Mouse (Mus musculus): Measurements from ENCODE around the gene Rsrp1.
"Not testable (repeated sequence)": the region's sequence is repeated elsewhere in the genome, so short reads cannot be mapped to it uniquely, and the experiment has no call there.

Gene Rsrp1

GRCm38 (mm10) chr4:134923258-134924018 lies at the start of gene Rsrp1:
Gene Rsrp1 (plus strand): TSS chr4:134923592.
- peak; percentile 99 for DNase-seq (ENCODE audit: low read depth, low spot score)

GRCm38 (mm10) chr4:134876171-134876570 lies 47.2 kb upstream of the Rsrp1 start:
- peak; percentile 45 for DNase-seq (ENCODE audit: low read depth, low spot score)

GRCm38 (mm10) chr4:134879410-134879981 lies 43.9 kb upstream of the Rsrp1 start:
- DNase-seq (ENCODE audit: low read depth, low spot score) = peak; percentile 75

GRCm38 (mm10) chr4:134880041-134880440 lies 43.4 kb upstream of the Rsrp1 start:
- peak; percentile 71 for DNase-seq (ENCODE audit: low read depth, low spot score)

- peak; percentile 85 for DNase-seq (ENCODE audit: low read depth, low spot score)
These were observed 40.1 kb upstream of the Rsrp1 start for GRCm38 (mm10) chr4:134883266-134883665.

GRCm38 (mm10) chr4:134883808-134884207 lies 39.6 kb upstream of the Rsrp1 start:
- no peak for DNase-seq (ENCODE audit: low read depth, low spot score)

- no peak for DNase-seq (ENCODE audit: low read depth, low spot score)
These were observed 39.0 kb upstream of the Rsrp1 start for GRCm38 (mm10) chr4:134884364-134884763.

GRCm38 (mm10) chr4:134892096-134892495 lies 31.3 kb upstream of the Rsrp1 start:
- DNase-seq (ENCODE audit: low read depth, low spot score) = no peak

- no peak for DNase-seq (ENCODE audit: low read depth, low spot score)
These were observed 26.1 kb upstream of the Rsrp1 start for GRCm38 (mm10) chr4:134897256-134897655.

- no peak for DNase-seq (ENCODE audit: low read depth, low spot score)
These were observed 22.3 kb upstream of the Rsrp1 start for GRCm38 (mm10) chr4:134901126-134901525.

- no peak for DNase-seq (ENCODE audit: low read depth, low spot score)
These were observed 20.3 kb upstream of the Rsrp1 start for GRCm38 (mm10) chr4:134903046-134903445.

GRCm38 (mm10) chr4:134911406-134911805 lies 12.0 kb upstream of the Rsrp1 start:
- DNase-seq (ENCODE audit: low read depth, low spot score) = not testable (repeated sequence)

GRCm38 (mm10) chr4:134913413-134913812 lies 10.0 kb upstream of the Rsrp1 start:
- peak; percentile 84 for DNase-seq (ENCODE audit: low read depth, low spot score)

GRCm38 (mm10) chr4:134914122-134914863 lies 9.1 kb upstream of the Rsrp1 start:
- no peak for DNase-seq (ENCODE audit: low read depth, low spot score)

- DNase-seq (ENCODE audit: low read depth, low spot score) = peak; percentile 97
These were observed 8.6 kb upstream of the Rsrp1 start, which contains the start of gene Tmem50a for GRCm38 (mm10) chr4:134914864-134915209. Gene Tmem50a (minus strand): TSS chr4:134915024.

- DNase-seq (ENCODE audit: low read depth, low spot score) = no peak
These were observed 8.0 kb upstream of the Rsrp1 start for GRCm38 (mm10) chr4:134915223-134916050.

- no peak for DNase-seq (ENCODE audit: low read depth, low spot score)
These were observed 6.2 kb upstream of the Rsrp1 start for GRCm38 (mm10) chr4:134917194-134917593.

GRCm38 (mm10) chr4:134918381-134918780 lies 5.0 kb upstream of the Rsrp1 start:
- no peak for DNase-seq (ENCODE audit: low read depth, low spot score)

- DNase-seq (ENCODE audit: low read depth, low spot score) = peak; percentile 68
These were observed 3.5 kb upstream of the Rsrp1 start for GRCm38 (mm10) chr4:134919733-134920540.

- DNase-seq (ENCODE audit: low read depth, low spot score) = no peak
These were observed 2.8 kb upstream of the Rsrp1 start for GRCm38 (mm10) chr4:134920631-134921030.

GRCm38 (mm10) chr4:134921703-134922102 lies 1.7 kb upstream of the Rsrp1 start:
- no peak for DNase-seq (ENCODE audit: low read depth, low spot score)
